Mouse (Mus musculus): ENCODE results near the gene Thpo.

DNA sequence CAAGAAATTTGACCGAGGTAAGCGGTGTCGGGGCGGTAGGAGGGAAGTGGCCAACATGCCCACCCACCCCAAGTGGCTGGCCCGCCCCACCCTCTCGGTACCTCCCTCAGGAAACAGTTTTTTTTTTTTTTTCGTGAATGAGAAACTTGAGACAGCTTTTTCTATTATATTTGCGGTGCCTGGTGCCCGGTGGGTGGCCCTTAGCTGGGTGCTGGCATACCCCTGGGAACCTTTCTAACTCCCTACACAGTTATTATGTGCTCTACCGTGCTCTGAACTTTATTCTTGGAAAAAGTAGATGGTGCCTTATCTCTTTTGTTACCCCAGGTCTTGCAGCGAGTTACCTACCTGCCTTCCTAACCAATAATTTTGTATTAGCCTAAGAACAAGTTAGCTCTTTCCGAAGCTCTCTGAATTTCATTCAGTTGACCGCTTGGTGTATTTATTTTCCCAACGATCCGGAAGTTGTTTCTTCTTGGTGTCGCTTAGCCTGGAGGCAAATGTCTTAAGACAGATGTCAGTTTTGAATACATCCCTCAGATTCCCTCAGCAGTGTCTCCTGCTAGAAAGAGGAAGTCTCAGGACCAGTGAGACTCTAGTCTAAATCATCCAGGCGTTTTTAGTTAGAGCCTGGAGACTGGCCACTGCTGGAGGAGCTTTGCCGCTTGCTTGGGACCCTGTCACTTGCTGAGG is 16.2 kb downstream of the Thpo start:
- TF ChIP-seq CTCF (IDR thresholded peaks at IDR 0.05; ENCODE audit: insufficient read depth, low read length) = no peak
- no peak for TF ChIP-seq POLR2A (IDR thresholded peaks at IDR 0.05; ENCODE audit: borderline replicate concordance, extremely low read depth, low read depth, low read length)
